Mouse (Mus musculus) right cerebral cortex, postnatal 4 days (tissue): ENCODE results near the gene Rbms3.

ENCODE experiments used
- DNase-seq: peaks from one replicate; pipeline ENCODE4 v3.0.0-alpha.2; 2022

Rbms3 gene

DNA sequence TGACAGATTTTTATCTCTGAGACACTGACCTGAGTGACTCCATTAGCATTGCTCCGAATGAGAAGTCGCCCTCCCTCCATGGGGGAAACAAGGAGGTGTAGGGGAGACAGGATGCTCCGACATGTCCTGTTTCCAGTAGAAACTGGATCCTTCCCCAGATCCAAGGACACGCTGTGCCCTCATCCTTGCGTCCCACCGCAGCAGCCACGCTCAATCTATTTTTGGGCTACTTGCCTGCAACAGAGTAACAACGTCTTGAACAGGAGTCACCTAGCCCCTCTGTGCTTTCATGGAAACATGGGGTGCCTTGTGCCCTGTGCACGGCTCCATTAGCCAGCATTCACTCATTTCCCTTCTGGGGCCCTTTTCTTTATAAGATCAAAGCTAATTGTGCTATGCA is at the start of gene Rbms3:
TSS of gene Rbms3 (minus strand) at position 143 of the 400 bp plus-strand sequence.
- DNase-seq = no peak

- DNase-seq = no peak
These were observed 43.6 kb upstream of the Rbms3 start for GRCm38 (mm10) chr9:117673311-117673710.

DNA sequence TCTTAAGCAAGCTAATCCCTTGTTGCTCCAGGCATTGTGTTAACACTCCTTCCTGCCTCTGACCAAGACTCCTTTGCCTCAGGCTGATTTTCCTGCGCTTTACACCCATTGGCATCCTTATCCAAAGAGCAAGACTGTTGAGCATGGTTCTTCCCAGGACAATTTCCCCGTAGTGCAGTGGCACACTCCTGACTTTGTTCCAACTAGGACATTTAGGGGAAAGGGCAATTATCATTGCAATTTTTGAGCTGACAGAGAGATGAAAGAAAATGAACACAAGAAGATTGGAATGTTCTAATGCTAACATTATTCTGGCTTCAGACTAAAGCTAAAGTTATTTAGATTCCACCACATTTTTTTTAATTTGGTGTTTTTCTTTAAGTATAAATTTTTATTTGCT is 24.9 kb upstream of the Rbms3 start:
- no peak for DNase-seq

GRCm38 (mm10) chr9:117653641-117654040 is 23.9 kb upstream of the Rbms3 start:
- DNase-seq = no peak

DNA sequence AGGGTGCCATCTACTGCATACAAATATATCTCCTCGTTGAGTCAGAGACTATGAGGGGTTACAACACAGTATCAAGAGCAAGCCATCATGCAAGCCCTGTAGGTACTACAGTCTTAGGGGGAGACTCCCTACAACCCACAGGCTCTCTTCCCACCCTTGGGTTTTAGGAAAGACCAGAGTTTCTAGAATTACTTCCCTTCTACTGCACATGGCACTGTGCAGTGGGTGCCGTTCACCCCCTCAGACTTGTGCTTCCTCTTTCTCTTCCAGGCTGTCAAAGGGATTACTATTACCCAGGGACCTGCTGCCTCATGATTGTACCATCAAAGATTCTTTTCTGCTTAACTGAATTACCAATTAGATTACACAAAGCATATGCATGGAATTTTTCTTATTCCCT is 16.4 kb upstream of the Rbms3 start:
- no peak for DNase-seq

GRCm38 (mm10) chr9:117641090-117641782 is 11.5 kb upstream of the Rbms3 start:
- DNase-seq = peak; percentile 50

- no peak for DNase-seq
These were observed 9.0 kb upstream of the Rbms3 start for GRCm38 (mm10) chr9:117638623-117639185.

DNA sequence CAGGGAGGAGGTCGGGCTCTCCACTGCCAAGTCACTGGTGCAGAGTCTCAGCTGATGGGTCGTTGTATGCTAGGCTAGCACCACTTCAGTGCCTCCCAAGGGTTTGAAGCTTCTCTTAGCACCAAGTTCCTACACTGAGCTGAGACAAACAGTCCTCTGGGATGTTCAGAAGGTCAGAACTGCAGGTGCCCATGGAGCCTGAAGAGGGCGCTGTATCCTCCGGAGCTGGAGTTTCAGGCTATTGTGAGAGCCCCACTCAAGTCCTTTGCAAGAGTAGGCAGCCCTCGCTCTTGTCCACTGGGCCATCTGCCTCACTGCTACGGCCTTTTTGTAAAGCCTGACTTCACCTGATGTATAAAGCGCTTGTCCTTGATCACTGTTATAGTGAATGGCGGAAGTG is 6.8 kb upstream of the Rbms3 start:
- DNase-seq = no peak

GRCm38 (mm10) chr9:117627173-117627572 is 2.5 kb downstream of the Rbms3 start:
- no peak for DNase-seq

GRCm38 (mm10) chr9:117600781-117601180 is 28.9 kb downstream of the Rbms3 start:
- DNase-seq = no peak

DNA sequence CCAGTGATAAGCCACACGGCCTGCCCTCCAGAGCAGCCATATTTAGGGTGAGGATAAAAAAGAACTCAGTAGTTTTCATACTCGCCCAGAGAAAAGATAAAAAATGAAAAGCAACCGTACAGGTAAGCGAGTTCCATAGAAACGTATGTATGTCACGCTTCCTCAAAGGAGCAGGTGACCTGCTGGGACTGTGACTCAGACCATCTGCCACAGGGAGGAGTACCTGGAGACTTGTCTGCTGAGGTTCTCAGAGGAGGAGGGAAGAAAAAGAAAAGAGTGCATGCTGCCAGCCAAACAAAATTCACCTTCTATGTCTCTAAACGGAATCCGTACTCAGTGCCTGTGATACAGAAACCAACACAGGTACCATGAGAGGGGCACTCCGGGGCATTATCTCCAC is 30.4 kb downstream of the Rbms3 start:
- no peak for DNase-seq

DNA sequence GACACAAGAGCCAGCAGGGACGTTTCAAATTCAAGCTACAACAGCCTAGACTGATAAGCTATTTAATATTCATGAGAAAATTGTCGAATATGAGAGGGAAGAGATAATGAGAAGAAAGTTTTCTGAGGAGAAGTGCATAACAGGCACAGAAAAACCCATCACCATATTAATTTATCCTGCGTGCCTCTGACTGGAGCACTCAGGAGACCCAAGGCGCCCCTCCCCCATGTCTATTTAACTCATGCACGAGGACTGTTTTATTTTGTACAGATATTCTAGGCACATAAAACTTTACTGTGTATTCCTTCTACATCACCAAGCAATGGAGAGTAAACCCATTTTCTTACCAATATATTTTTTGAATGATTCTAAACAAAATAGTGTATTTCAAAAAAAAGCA is 33.6 kb downstream of the Rbms3 start:
- no peak for DNase-seq

DNA sequence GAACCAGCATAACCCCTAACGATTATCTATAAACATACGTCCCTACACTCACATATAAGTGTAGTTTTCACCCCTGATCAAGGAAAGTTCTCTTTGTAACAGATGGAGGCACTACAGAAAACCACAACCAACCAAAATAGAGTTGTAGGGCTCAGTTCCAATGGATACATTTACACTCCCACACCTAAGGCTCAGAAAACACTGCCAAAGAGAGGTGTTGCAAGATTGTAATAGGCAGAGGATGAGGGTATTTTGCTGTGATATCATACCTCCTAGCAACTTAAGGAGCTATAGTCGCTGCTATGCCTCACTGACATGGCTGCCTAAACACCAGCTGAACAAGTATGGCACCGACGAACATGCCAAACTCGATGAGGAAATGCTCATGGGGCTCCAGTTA is 44.4 kb downstream of the Rbms3 start:
- no peak for DNase-seq

- DNase-seq = peak; percentile 8
These were observed 46.1 kb downstream of the Rbms3 start for GRCm38 (mm10) chr9:117583638-117584037.

DNA sequence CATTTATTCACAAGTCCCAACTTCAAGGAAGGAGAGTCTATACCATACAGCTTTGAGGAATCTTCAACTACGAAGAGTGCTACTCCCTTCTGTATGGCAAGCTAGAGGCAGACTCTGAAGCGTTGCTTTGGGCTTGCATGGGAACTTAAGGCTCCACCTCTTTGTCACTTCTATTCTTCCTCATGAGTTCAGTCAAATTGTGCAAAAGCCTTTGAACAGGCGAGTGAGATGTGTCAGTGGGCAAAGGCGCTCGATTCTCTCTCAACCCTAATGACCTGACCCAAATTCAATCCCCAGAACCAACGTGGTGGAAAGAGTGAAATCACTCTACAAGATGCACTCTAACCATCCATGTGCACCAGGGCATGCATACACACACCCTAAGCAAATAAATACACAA is 47.1 kb downstream of the Rbms3 start:
- no peak for DNase-seq

DNA sequence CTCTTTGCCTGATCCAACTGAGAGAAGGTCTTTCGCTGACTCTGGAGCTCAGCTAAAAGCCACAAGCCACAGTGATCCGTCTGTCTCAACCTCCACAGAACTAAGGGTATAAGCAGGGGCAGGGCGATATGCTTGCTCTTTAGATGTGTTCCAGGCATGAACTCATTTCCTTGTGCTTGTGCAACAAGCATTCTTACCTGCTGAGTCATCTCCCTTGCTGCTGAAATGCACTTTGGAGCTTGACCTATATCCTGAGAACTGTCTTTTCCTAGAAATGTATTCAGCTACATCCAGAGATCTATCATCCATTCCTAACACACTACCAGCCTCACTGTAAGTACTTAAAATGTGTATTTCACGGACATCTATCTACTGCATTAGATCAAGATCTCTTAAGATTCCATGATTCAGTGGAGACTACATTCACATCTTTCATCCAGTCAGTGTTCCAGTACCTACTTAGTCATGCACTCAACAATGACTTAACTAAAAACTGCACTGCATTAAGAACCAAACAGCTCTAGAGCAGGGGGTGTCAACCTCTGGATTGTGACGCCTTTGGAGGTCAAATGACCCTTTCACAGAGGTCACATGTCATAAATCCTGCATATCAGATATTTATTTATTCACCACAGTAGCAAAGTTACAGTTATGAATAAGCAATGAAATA is 58.4 kb downstream of the Rbms3 start:
- DNase-seq = no peak

DNA sequence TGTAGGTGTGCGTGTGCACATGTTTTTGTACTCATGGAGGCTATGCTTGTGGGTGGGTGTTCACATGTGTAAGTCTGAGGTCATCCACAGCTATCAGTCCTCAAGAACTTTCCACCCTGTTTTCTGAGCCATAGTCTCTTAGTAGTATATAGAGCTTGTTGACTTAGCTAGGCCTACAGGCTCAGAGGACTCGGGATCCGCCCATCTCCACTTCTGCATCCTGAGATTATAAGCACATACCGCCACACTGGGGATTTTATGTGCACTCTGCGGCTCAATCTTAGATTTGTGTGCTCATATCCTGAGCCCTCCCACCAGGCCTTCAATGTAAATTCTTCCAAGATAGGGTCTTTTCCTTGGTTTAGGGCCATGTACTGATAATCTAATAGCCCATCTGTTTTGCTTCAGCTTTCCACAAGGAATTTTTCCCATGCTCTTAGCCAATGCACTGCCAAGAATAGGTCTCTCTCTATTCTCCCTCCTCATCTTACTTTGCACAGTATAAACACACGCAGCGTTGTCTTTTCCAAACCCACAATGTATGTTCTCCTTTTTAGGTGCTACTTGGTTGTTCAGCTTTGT is 59.4 kb downstream of the Rbms3 start:
- DNase-seq = no peak

GRCm38 (mm10) chr9:117566293-117566692 is 63.4 kb downstream of the Rbms3 start:
- no peak for DNase-seq

- no peak for DNase-seq
These were observed 71.2 kb downstream of the Rbms3 start for GRCm38 (mm10) chr9:117558562-117558961.

- DNase-seq = no peak
These were observed 75.4 kb downstream of the Rbms3 start for GRCm38 (mm10) chr9:117554356-117554755.

DNA sequence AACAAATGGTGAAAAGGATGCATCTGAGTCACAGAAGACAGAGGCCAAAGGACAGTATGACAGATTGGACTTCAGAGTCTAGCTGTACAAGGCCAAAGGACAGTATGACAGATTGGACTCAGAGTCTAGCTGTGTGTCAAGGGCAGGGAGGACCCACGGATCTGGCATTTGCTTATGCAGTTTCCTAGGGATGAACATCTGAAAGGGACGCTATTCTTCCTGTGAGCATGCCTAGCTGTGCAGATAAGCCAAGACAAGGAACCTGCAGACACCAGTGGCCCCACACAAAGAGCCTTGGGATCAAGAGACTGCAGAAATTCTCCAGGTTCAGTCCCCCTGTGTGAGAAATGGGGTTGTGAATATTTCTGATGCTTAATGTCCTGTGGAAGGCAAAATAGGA is 100.4 kb downstream of the Rbms3 start:
- DNase-seq = no peak

GRCm38 (mm10) chr9:117508941-117509340 is 120.8 kb downstream of the Rbms3 start:
- DNase-seq = no peak

DNA sequence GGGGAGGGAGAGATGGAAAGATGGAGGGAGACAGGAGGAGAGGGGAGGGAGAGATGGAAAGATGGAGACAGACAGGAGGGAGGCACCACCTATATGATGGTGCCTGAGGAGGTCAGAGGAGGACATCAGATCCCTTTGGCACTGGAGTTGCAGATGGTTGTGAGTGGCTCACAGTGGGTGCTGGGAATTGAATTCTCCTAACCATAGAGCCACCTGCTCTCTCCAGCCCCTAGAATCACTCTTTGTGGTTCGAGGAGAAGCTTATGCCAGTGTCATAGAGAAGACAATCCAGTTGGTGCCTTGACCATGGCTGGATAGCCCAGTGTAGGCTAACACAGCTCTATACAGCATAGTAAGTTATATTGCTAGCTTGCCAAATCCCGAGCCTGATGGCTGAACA is 137.8 kb downstream of the Rbms3 start:
- DNase-seq = no peak

DNA sequence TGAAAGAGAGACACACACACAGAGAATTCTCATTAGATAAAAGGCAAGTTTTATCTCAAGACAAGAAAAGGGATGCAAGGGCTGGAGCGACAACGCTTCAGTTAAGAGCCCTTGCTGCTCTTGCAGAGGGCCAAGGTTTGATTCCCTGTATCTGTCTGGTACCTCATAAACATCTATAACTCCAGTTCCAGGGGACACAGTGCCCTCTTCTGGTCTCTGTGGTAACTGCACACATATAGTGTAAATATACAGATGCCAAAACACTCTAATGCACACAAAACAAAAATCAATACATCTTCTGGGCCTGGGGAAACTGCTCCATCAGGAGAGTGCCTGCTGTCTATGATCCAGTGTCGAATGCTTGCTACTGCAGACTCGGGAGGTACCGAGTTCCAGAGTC is 145.3 kb downstream of the Rbms3 start:
- DNase-seq = peak; percentile 12
